Mouse (Mus musculus) fibroblast of lung, adult 2 months (primary cell): ENCODE results near the gene Naga.

ENCODE experiments used
- DNase-seq: peaks from one replicate; pipeline ENCODE4 v3.0.0-alpha.2; 2011; ENCODE audit warnings: low read depth

The Naga gene

GRCm38 (mm10) chr15:82337875-82338274 lies 850 bp downstream of the Naga start:
- DNase-seq, result no peak

DNA sequence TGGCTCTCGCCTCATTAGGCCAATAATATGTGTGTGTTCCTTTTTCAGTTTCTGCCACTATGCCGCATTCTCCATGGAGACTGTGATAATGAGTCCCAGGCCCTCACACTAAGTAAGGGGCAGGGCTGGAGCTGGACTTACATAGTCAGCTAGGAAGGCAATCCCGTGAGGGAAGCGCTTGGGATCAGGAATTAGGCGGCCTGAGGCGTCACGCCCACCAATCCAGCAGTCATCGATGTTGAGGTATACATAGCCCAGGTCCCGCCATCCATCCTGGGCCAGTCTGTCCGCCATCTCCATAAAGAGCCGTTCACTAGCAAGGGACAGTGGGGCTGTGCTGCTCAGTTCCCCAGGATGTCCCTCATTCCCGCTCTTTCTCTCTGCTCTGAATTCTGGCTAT lies 2.1 kb downstream of the Naga start:
- DNase-seq, result no peak

- no peak for DNase-seq
Observed at GRCm38 (mm10) chr15:82335194-82335593, 3.5 kb downstream of the Naga start.

- DNase-seq, result no peak
Observed at GRCm38 (mm10) chr15:82325382-82325781, 13.3 kb downstream of the Naga start.

- no peak for DNase-seq
Observed at GRCm38 (mm10) chr15:82322195-82322594, 16.5 kb downstream of the Naga start.

DNA sequence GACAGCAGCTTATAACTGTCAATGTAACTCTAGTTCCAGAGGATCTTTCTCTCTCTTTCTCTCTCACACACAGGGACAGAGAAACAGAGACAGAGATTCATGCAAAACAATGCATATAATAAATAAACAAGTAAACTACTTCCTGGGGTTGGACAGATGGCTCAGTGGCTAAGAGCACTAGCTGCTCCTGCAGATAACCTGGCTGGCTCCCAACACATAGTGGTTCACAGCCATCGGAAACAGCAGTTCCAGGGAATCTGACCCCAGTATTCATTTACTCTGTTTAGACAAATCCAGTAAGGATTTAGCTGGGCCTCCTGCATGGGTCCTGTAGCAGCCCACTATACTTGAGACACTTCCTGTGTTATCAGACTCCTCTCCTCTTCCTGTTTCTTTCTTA lies 19.1 kb downstream of the Naga start:
- DNase-seq, result no peak

DNA sequence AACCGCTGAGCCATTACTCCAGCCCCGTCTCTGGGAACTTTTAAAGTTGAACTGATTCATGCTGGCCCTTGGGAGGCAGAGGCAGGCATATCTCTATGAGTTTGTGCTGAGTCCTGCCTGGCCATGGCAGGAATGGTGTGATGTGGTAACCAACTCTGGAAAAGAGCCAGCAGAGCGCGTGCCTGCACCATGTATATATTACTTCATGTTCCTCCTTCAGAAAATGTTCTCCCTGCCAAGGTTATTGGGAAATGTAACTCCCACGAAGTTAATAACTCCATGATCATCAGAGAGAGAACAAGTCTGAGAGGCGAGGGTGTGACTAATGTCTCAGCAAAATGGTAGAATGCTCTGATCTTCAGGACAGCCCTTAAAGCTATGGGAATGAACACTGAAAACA lies 20.9 kb downstream of the Naga start:
- no peak for DNase-seq

DNA sequence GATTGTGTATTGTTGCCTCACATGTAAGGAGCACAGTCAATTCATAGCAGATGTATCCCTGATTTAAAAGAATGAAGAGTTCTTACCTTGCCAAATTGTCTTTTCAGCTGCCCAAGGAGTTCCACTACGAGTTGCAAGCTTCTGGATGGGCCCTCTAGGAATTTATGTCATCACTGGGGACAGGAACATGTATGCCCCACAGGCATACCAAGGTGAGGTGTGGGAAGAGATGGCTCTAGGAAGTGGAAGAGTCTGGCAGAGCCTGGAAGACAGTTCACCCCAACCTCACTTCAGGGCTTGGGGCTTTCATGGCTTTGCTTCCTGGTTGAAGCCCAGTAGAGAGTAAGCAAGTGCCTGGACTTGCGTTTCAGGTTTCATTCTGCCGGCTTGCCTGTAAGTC lies 30.3 kb downstream of the Naga start:
- DNase-seq, result no peak

DNA sequence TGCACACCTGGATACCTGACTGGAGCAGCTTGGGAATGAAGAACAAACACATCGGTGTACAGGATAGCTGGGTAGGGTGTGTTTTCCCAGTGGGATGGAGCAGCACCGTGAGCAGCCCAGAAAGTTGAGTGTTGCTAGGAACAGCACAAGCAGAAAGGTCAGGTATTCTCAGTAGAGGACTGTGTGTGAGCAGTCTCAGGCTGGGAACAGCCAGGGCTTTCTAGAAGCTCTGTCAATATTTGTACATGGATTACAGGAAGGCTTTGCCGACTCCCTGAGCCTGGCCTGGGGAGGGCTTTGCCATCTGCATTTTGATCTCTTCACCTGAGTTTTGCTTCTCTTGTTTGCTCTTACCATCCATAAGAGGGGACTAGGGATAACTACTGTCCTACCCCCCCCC lies 31.6 kb downstream of the Naga start:
- DNase-seq, result no peak

- no peak for DNase-seq
Observed at GRCm38 (mm10) chr15:82298764-82299561, 39.8 kb downstream of the Naga start, which contains the start of gene Wbp2nl. Wbp2nl (plus strand) TSS chr15:82298954.

DNA sequence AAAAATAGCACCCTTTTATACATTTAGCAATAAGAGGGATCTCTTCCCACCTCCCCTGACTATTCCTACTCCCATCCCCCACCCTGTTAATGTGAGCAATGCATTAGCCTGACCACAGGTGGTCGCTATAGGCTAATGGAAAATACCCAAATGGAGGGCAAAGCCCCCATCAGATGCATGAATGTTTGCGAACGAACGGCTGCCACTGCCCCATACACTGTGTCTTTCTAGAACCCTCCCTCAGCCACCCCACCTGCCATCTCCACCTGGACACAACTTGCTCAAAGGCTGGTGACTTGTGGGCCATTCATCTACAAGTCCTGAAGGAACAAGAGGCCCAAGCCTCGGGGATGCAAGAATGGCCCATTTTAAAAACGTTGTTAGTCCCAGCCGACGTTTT lies 44.7 kb downstream of the Naga start:
- no peak for DNase-seq

DNA sequence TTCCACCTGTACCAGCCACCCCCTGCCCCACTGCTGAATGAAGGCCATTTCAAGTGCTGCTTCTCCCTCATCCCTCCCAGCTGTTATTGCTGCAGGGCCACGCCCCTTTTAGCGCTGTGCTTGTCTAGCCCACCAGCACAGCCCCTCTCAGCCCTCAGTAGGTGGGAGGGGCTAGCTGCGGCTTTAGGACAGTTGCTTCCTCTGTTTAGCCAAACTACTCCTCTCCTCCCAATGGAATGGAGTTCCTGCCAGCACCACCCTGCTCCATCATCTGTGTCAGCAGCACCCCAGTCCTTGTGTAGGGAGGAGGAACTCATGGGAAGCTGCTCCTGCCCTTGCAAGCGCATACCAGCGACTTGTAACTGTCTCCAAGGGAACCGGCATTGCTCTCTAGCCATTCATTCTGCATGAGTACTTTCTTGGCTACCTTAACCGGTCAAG lies 45.4 kb downstream of the Naga start:
- DNase-seq, result no peak

DNA sequence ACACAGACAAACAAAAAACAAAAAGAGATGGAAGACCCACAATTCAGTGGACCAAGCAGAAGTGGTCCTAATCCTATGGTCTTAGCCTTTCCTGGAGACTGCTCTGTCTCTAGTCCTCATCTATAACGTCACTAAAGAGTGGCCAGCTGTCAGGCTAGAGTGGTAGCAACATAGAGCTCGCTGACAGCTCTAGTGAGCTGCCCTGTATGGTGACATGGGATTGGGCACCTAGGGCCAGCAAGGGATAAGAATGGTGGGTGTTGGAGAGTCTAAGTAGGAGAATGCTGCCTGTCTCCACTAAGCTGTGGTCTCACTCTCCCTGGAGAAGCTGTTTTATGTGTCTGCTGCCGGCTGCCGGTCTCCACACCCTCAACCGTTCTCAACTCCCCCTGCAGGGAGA lies 45.9 kb downstream of the Naga start:
- DNase-seq, result no peak

DNA sequence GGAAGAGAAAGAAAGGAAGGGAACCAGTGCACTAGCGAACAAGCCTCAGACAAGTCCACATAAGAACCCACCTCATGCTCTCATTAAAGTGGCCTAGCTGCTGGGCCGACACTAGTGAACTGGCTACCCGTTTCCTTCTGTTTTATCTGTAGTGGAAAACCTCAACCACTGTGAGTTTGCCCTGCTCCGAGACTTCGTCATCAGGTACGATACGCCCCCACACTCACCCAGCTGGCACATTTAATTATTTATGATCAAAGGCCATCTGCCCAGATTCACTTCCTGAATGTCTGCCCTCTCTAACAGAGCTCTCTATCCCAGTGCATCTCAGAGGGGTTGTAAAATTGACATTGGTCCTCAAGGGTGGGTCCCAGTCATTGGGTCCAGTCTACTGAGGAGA lies 48.5 kb downstream of the Naga start:
- DNase-seq, result no peak

DNA sequence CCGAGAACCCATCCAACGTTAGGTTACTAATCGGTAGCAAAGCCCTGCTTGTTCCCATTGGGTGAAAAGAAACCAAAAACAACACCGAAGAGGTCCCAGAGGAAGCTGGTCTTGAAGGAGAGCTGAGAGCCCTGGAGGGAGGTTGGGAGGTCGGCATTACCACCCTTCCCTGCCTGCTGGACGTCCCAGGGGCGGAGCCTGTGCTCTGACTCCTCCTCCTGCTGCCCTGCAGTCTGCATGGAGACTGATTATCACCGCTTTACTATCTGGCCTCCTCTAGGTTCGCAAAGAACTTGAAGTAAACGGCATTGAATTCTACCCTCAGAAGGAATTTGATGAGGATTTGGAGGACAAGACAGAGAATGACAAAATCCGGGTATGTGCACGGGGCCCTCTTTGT lies 52.6 kb downstream of the Naga start:
- DNase-seq, result no peak

- DNase-seq, result no peak
Observed at GRCm38 (mm10) chr15:82280638-82281037, 58.1 kb downstream of the Naga start.
